Mouse (Mus musculus): ENCODE measurements at regions not wholly inside any gene's neighbourhood (a gene's known extent, or its start where the extent isn't known, plus 50 kb on each side); places are given as distances from the start of the nearest gene placed in this dataset.

- TF ChIP-seq CTCF (IDR thresholded peaks at IDR 0.05; ENCODE audit: low read depth, low read length) (no peak), GATA1 (IDR thresholded peaks at IDR 0.05; ENCODE audit: borderline replicate concordance, low read length) (no peak), TAL1 (conservative IDR thresholded peaks at IDR 0.05; ENCODE audit: low read depth, low read length) (no peak), GATA2 (IDR thresholded peaks at IDR 0.05; ENCODE audit: borderline replicate concordance, low read depth, low read length) (no peak)
Observed at GRCm38 (mm10) chr10:68999610-69000009, 151.6 kb upstream of the Rhobtb1 start.

All from G1E (cell line).